Mouse (Mus musculus) C2C12 (cell line): ENCODE results near the gene Slc13a2.

Experiments
- CTCF ChIP-seq: IDR thresholded peaks from one replicate; pipeline ENCODE4 v1.5.1; 2011; ENCODE audit not compliant: control insufficient read depth, insufficient read depth, insufficient read length
- MAX ChIP-seq: IDR thresholded peaks from one replicate; pipeline ENCODE4 v1.6.1; 2011; ENCODE audit warnings: mild to moderate bottlenecking, control low read depth
- MYOG ChIP-seq: IDR thresholded peaks from one replicate; pipeline ENCODE4 v1.6.1; 2011; ENCODE audit not compliant: control insufficient read depth, insufficient read length; ENCODE audit errors: extremely low read depth
- USF1 ChIP-seq: IDR thresholded peaks from one replicate; pipeline ENCODE4 v1.6.1; 2011; ENCODE audit warnings: low read depth, mild to moderate bottlenecking, control low read depth, moderate library complexity

DNA sequence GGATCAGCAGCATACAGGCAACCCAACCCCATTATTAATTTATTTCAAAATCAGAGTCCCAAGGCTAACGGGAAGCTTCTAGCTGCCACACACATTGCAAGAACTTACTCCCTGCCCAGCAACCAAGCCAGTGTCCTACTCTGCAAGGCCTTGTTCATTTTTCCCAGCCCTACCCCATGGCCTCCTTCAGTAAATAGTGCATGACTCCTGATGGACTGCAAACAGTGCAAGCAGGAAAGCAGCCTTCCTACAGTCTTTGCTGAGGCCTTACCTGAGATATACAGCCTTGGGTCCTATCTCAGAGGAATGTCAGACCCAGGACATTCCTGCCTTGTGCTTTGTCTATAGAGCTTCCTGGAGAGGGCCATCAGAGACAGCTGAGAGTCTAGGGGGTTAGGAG, 3.6 kb upstream of the Slc13a2 start:
- TF ChIP-seq CTCF (no peak), MYOG (no peak), USF1 (no peak), MAX (no peak)
